Mouse (Mus musculus): ENCODE data around the gene Mmp14. TPM values are rescaled to one million over a fixed set of nuclear protein-coding genes. Genes with fewer than 3 reads are reported as not detected.

Mmp14 gene
- polyA plus RNA-seq, 1 experiment = not detected

DNA sequence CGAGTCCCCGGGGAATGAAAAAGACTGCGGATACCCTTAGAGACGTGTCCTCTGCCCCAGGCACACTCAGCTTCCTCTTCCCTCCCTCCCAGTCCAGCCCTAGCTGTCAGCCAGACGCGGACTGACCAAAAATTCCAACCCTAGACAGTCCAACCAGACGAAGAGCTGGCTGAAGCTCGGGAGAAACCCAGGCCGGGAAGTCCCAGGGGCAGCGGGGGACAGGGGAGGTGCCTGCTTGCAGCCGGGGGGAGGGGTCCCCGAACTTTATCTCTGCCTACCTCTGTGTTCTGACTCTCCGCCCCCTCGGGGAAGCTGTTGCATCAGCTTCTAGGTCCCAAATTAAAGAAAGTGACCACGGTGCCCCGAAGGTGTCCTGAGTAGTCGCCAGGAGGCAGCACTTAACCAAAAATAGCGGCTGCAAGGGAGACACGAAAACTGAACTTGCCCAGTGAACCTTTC is 13.8 kb upstream of the Mmp14 start, which contains the start of gene Slc7a7:
Gene Slc7a7 (minus strand): TSS at position 158 of the 459 bp plus-strand sequence.
- Histone ChIP-seq H3K27ac (ENCODE audit: insufficient read depth, low read depth, low read length) (no peak within 1 kb of the TSS), H3K4me3 (ENCODE audit: insufficient read depth, low read depth, low read length) (no peak within 1 kb of the TSS), H3K4me1 (ENCODE audit: control insufficient read depth, insufficient read depth, low read length) (peaks cover 8% of the 10 kb centered on the region; the same call in 1 of the 2 replicates)
- TF ChIP-seq CTCF (IDR thresholded peaks at IDR 0.05; ENCODE audit: insufficient read depth, low read depth, low read length) (no peak), POLR2A (IDR thresholded peaks at IDR 0.05; ENCODE audit: insufficient read depth, low read depth, low read length) (no peak)
- WGBS = 34% methylated on average over 19 of the region's 19 CpGs

DNA sequence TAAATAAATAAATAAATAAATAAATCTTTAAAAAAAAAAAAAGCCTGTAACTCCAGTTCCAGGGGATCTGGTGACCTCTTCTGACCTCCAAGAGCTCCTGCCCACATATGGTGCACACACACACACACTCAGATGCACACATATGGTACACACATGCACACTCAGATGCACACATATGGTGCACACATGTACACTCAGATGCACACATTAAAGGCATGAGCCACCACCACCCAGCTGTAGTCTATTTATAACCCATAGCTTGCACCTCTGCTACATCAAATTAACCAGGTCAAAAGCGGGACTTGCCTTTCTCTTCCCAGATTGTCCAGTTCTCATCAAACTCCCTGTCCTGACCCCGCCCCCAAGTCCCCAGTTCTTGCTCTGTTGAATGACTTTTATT is 10.4 kb upstream of the Mmp14 start:
- Histone ChIP-seq H3K27ac (ENCODE audit: insufficient read depth, low read depth, low read length) (no peak overlapping the region), H3K4me1 (ENCODE audit: control insufficient read depth, insufficient read depth, low read length) (0 out of 2 replicates have a peak, but pooled peaks cover 2% of the 10 kb centered on the region), H3K4me3 (ENCODE audit: insufficient read depth, low read depth, low read length) (no peak overlapping the region)
- TF ChIP-seq CTCF (IDR thresholded peaks at IDR 0.05; ENCODE audit: insufficient read depth, low read depth, low read length) = no peak
- no peak for TF ChIP-seq POLR2A (IDR thresholded peaks at IDR 0.05; ENCODE audit: insufficient read depth, low read depth, low read length)
- 77% methylated on average over 2 of the region's 2 CpGs for WGBS

DNA sequence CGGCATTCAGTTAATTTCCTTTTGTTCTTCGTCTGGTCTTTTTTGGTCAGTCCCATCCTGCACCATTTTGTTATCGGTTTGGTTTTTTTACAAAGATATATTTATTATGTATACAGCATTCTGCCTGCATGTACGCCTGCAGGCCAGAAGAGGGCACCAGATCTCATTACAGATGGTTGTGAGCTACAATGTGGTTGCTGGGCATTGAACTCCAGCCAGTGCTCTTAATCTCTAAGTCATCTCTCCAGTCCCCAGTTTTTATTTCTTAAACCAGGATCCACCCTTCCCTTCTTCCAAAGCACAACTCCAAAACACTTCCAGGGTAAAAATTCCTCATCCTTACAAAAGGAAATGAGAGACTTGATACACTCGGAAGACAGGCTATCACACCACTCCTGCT is 8.0 kb upstream of the Mmp14 start:
- H3K4me3 ChIP-seq (ENCODE audit: insufficient read depth, low read depth, low read length) = no peak overlapping the region
- TF ChIP-seq CTCF (IDR thresholded peaks at IDR 0.05; ENCODE audit: insufficient read depth, low read depth, low read length) = no peak
- H3K4me1 ChIP-seq (ENCODE audit: control insufficient read depth, insufficient read depth, low read length) = no peaks in the 10 kb centered on the region
- H3K27ac ChIP-seq (ENCODE audit: insufficient read depth, low read depth, low read length) = no peak overlapping the region
- WGBS = 60% methylated on average over 5 of the region's 5 CpGs

DNA sequence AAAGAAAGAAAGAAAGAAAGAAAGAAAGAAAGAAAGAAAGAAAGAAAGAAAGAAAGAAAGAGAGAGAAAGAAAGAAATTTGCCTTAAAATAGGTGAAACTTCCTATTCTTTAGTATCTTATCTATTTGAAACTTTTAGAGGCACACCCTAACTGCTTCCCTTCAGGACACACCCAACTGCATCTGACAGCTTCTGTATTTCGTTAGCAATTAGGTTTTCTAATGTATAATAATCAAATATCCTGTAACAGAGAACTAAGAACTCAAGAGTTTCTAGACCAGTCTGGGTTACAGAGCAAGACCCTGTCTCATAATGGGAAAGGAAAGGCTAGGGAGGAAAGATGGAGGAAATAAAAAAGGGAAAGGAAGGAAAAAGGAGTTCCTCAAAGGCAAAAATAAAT is 6.8 kb upstream of the Mmp14 start:
- H3K27ac ChIP-seq (ENCODE audit: insufficient read depth, low read depth, low read length) = no peak overlapping the region
- TF ChIP-seq CTCF (IDR thresholded peaks at IDR 0.05; ENCODE audit: insufficient read depth, low read depth, low read length) (no peak), POLR2A (IDR thresholded peaks at IDR 0.05; ENCODE audit: insufficient read depth, low read depth, low read length) (no peak)
- 93% methylated on average over 1 of the region's 1 CpGs for WGBS
- H3K4me3 ChIP-seq (ENCODE audit: insufficient read depth, low read depth, low read length) = no peak overlapping the region
- no peaks in the 10 kb centered on the region for H3K4me1 ChIP-seq (ENCODE audit: control insufficient read depth, insufficient read depth, low read length)

DNA sequence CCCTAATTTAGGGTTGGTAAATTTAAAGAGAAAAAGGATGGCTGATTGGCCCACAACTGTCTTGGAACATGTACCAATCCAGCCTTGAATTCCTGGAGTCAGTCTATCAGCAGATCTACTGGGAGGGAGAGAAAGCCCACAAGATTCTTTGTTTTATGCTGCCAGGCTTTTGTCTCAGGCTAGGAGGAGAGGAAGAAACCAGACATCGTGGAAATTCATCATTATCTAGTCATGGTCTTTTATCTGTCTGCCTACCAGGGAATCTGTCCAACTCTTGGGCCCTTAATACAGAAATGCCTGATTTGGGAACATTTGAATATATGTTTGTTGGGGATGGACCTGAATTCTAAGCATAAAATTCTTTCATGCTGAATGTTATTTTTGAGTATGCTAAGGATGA is 5.9 kb upstream of the Mmp14 start:
- no peak overlapping the region for H3K27ac ChIP-seq (ENCODE audit: insufficient read depth, low read depth, low read length)
- TF ChIP-seq CTCF (IDR thresholded peaks at IDR 0.05; ENCODE audit: insufficient read depth, low read depth, low read length) (no peak), POLR2A (IDR thresholded peaks at IDR 0.05; ENCODE audit: insufficient read depth, low read depth, low read length) (no peak)
- 33% methylated on average over 1 of the region's 1 CpGs for WGBS
- no peak overlapping the region for H3K4me3 ChIP-seq (ENCODE audit: insufficient read depth, low read depth, low read length)
- H3K4me1 ChIP-seq (ENCODE audit: control insufficient read depth, insufficient read depth, low read length) = peaks cover 2% of the 10 kb centered on the region

DNA sequence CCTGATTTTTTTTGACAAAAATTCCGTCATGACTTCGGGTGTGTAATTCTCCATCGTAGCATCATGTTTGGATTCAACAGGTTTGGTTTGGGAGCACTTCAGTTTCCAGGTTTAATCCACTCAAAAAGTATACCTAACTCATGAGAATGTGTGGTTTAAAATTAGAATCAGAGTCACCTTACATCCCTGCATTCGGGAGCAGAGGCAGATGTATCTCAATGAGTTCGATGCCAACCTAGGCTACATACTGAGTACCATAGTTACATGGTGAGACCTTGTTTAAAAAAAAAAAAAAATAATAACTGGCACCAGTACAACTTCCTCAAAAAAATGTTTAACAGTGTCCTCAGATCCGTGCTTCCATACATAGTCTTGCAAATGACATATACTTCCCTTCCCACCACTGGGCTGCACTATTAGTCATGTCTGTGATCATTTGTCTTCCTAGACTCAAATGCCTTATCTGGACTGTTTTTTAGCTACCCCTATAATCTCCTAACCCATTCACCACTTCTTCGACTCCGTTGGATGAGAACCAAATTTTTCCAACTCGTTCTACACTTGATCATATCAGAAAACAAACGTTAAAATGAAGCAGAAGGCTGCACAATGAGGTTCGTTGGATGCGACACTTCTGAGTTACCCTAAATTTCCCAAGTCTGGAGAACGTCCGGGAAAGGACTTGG is 5.3 kb upstream of the Mmp14 start:
- peak overlapping the region; percentile 69 for H3K4me3 ChIP-seq (ENCODE audit: insufficient read depth, low read depth, low read length)
- 29% methylated on average over 14 of the region's 14 CpGs for WGBS
- H3K4me1 ChIP-seq (ENCODE audit: control insufficient read depth, insufficient read depth, low read length) = peaks cover 6% of the 10 kb centered on the region
- H3K27ac ChIP-seq (ENCODE audit: insufficient read depth, low read depth, low read length) = peak overlapping the region; percentile 72
- TF ChIP-seq CTCF (IDR thresholded peaks at IDR 0.05; ENCODE audit: insufficient read depth, low read depth, low read length) (no peak), POLR2A (IDR thresholded peaks at IDR 0.05; ENCODE audit: insufficient read depth, low read depth, low read length) (no peak)

DNA sequence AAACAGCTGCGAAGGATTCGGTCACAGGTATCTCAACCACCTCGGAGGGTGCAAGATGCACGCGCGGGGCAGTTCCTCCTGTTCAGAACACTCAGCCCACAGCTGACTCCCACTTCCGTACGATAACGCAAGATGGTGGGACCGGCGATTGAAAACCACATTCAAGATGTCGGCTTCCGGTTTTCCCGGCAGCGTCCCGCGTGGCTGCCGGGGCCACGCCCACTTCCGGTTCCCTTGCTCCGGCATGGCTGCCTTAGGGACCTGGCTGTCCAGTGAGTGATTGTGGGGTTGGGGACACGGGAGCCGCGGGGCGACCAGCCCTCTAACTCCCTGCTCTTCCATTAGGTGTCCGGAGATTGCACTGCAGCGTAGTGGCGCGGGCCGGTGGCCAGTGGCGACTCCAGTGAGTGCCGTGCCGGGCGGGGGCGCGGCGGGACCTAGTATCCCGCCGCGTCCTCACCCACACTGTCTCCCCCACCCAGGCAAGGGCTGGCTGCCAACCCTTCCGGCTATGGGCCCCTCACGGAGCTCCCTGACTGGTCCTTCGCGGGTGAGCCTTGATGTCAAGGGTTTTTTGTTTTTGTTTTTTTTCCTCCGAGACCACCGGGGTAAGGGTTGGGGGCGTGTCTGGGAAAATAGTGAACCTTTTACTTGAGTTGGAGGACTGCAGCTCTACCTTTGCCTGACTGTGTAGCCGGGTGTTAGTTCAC is 4.6 kb upstream of the Mmp14 start, which contains the start of gene Mrpl52:
Gene Mrpl52 (plus strand): TSS at position 221 of the 710 bp plus-strand sequence.
- Histone ChIP-seq H3K4me3 (ENCODE audit: insufficient read depth, low read depth, low read length) (peak within 1 kb of the TSS; percentile 69), H3K4me1 (ENCODE audit: control insufficient read depth, insufficient read depth, low read length) (peaks cover 13% of the 10 kb centered on the region), H3K27ac (ENCODE audit: insufficient read depth, low read depth, low read length) (peak within 1 kb of the TSS; percentile 72)
- TF ChIP-seq POLR2A (IDR thresholded peaks at IDR 0.05; ENCODE audit: insufficient read depth, low read depth, low read length) = peak; percentile 65; the same call in 1 of the 2 replicates
- TF ChIP-seq CTCF (IDR thresholded peaks at IDR 0.05; ENCODE audit: insufficient read depth, low read depth, low read length) = no peak
- under 1% methylated on average over 48 of the region's 48 CpGs for WGBS

DNA sequence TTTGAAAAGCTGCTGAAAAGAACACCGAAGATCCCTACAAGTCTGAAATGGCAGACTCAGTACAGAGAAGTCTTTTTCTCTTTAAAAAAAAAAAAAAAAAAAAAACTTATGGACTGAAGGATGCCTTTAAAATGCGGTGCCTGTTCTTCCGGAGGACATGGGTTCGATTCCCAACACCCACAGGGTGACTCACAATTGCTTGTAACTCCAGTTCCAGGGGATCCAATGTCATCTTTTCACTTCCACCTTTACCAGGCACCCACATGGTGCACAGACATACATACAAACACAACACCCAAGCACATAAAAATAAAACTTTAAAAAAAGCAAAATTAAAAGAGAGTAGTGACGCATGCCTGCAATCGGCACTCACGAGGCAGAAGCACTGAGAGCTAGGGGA is 3.7 kb upstream of the Mmp14 start:
- TF ChIP-seq CTCF (IDR thresholded peaks at IDR 0.05; ENCODE audit: insufficient read depth, low read depth, low read length) (no peak), POLR2A (IDR thresholded peaks at IDR 0.05; ENCODE audit: insufficient read depth, low read depth, low read length) (no peak)
- 76% methylated on average over 7 of the region's 7 CpGs for WGBS
- Histone ChIP-seq H3K4me1 (ENCODE audit: control insufficient read depth, insufficient read depth, low read length) (peaks cover 18% of the 10 kb centered on the region), H3K4me3 (ENCODE audit: insufficient read depth, low read depth, low read length) (no peak overlapping the region), H3K27ac (ENCODE audit: insufficient read depth, low read depth, low read length) (no peak overlapping the region)

DNA sequence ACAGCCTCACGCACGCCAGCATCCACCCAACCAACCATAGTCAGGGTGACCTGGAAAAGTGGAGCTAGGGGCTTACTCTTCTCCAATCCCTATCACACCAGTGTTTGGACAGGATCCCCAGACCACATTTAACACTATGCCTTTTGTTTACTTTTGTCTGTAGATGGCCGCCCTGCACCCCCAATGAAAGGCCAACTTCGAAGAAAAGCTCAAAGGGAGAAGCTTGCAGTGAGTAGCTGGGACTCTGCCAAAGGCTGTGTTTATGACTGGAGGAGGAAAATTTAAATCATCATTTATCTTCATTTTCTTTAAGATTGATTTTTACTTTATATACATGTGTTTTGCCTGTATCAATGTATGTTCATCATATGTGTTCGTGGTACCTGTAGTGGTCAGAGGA is 3.0 kb upstream of the Mmp14 start:
- TF ChIP-seq POLR2A (IDR thresholded peaks at IDR 0.05; ENCODE audit: insufficient read depth, low read depth, low read length) (no peak), CTCF (IDR thresholded peaks at IDR 0.05; ENCODE audit: insufficient read depth, low read depth, low read length) (no peak)
- no peak overlapping the region for H3K4me3 ChIP-seq (ENCODE audit: insufficient read depth, low read depth, low read length)
- WGBS = 80% methylated on average over 5 of the region's 5 CpGs
- H3K27ac ChIP-seq (ENCODE audit: insufficient read depth, low read depth, low read length) = no peak overlapping the region
- H3K4me1 ChIP-seq (ENCODE audit: control insufficient read depth, insufficient read depth, low read length) = peaks cover 18% of the 10 kb centered on the region
